Comparison of ENCODE assay signal across 7 mouse cellular contexts in the genomic region with DNA sequence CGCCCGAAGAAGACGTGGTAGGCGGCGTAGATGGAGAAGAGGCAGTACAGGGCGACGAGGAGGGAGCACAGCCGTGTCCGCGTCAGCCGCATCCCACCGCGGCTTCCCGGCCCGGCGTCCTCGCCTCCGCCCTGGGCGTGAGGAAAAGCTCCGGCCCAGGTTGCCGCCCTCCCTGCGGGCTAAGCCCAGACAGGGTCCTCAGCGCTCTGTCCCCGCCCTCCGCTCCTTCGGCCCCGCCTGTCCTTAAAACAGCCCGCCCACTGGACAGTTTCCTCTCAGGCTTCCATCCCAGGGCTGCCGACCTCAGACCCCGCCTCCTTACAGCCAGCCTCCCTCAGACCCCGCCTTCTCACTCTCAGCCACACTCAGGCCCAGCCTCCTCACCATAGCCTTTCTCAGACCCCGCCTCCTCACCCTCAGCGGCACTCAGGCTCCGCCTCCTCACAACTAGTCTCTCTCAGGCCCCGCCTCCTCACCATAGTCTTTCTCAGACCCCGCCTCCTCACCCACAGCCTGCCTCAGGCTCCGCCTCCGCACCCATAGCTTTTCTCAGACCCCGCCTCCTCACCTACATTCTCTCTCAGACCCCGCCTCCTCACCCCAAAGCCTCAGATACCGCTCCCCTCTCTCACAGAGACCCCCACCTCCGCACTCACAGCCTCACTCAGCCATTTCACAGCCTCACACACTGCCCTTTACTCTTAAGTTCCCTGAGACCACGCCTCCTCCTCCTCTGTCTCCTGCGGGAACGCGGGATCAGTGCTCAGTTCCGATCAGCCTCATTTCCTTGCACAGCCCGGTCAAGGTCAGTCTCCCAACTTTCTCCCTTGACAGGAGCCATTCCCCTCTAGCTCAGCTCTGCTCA. TPM values are rescaled to one million over a fixed set of nuclear protein-coding genes. Genes with fewer than 3 reads are reported as not detected.
DNase-seq lines count a peak whose midpoint lies in the region; ATAC-seq and TF ChIP-seq lines count a peak whose summit lies in the region.

Rxylt1 (minus strand) TSS at position 392 of the 865 bp plus-strand sequence.

- DNase-seq in adrenal gland, postnatal 36 days, result peak; percentile 97 to 98
- DNase-seq in heart, adult 18-20 months, result peak; percentile 97 to 99
- DNase-seq in kidney, adult 2 months, result peak; percentile 99
- peak; percentile 93 to 95 for DNase-seq in spleen, adult 2 months (ENCODE audit: low read depth in 1 of 2, low spot score in 2 of 2)

- peak within 1 kb of the TSS; percentile 78 for H3K4me3 ChIP-seq in embryonic facial prominence, embryonic 13.5 days
- H3K4me3 ChIP-seq in kidney, adult 2 months (ENCODE audit: insufficient read depth, low read depth, low read length), result peak within 1 kb of the TSS; percentile 70
- H3K4me3 ChIP-seq in limb, embryonic 12.5 days (replicated peaks), result peak within 1 kb of the TSS; percentile 69
- peak within 1 kb of the TSS; percentile 76 for H3K4me3 ChIP-seq in midbrain, embryonic 15.5 days
- peak within 1 kb of the TSS; percentile 73 for H3K4me3 ChIP-seq in spleen, adult 2 months (ENCODE audit: extremely low read depth, insufficient read depth, insufficient read length)

- no peaks in the 10 kb centered on the region for H3K27me3 ChIP-seq in embryonic facial prominence, embryonic 13.5 days
- H3K27me3 ChIP-seq in kidney, adult 2 months (replicated peaks; ENCODE audit: control insufficient read depth, insufficient read depth, low read length), result no peaks in the 10 kb centered on the region
- no peaks in the 10 kb centered on the region for H3K27me3 ChIP-seq in limb, embryonic 12.5 days
- H3K27me3 ChIP-seq in midbrain, embryonic 15.5 days (replicated peaks), result no peaks in the 10 kb centered on the region
- H3K27me3 ChIP-seq in spleen, adult 2 months (ENCODE audit: control insufficient read depth, insufficient read depth, low read length), result no peaks in the 10 kb centered on the region

- peak within 1 kb of the TSS; percentile 94 for H3K27ac ChIP-seq in embryonic facial prominence, embryonic 13.5 days
- peak within 1 kb of the TSS; percentile 28; the same call in 1 of the 2 replicates for H3K27ac ChIP-seq in kidney, adult 2 months (ENCODE audit: insufficient read depth, low read depth, low read length)
- peak within 1 kb of the TSS; percentile 94 for H3K27ac ChIP-seq in limb, embryonic 12.5 days
- peak within 1 kb of the TSS; percentile 89 for H3K27ac ChIP-seq in midbrain, embryonic 15.5 days
- peak within 1 kb of the TSS; percentile 35; the same call in 1 of the 2 replicates for H3K27ac ChIP-seq in spleen, adult 2 months (ENCODE audit: insufficient read depth, low read length)

- TF ChIP-seq POLR2A in kidney, adult 2 months (IDR thresholded peaks at IDR 0.05; ENCODE audit: low read depth, low read length), result peak; percentile 71
- peak; percentile 46 for TF ChIP-seq POLR2A in spleen, adult 2 months (IDR thresholded peaks at IDR 0.05; ENCODE audit: low read depth, low read length)

- H3K9ac ChIP-seq in embryonic facial prominence, embryonic 13.5 days, result peak within 1 kb of the TSS; percentile 90
- H3K9ac ChIP-seq in limb, embryonic 12.5 days (replicated peaks), result peak within 1 kb of the TSS; percentile 91
- H3K9ac ChIP-seq in midbrain, embryonic 15.5 days, result peak within 1 kb of the TSS; percentile 81

- no peaks in the 10 kb centered on the region for H3K9me3 ChIP-seq in embryonic facial prominence, embryonic 13.5 days
- H3K9me3 ChIP-seq in limb, embryonic 12.5 days, result no peaks in the 10 kb centered on the region
- H3K9me3 ChIP-seq in midbrain, embryonic 15.5 days, result no peaks in the 10 kb centered on the region

- TF ChIP-seq CTCF in kidney, adult 2 months (conservative IDR thresholded peaks at IDR 0.05; ENCODE audit: insufficient read depth, insufficient read length, low read depth, low read length), result no peak
- TF ChIP-seq CTCF in spleen, adult 2 months (IDR thresholded peaks at IDR 0.05; ENCODE audit: extremely low read depth, insufficient read depth, insufficient read length, insufficient replicate concordance), result no peak

- ATAC-seq in embryonic facial prominence, embryonic 13.5 days (ENCODE audit: insufficient number of reproducible peaks, insufficient read depth, low FRiP score, low TSS enrichment, low read depth), result peak; percentile 99
- peak; percentile 98 for ATAC-seq in limb, embryonic 12.5 days (ENCODE audit: insufficient number of reproducible peaks, insufficient read depth, low FRiP score, low TSS enrichment, low read depth)
- ATAC-seq in midbrain, embryonic 15.5 days (replicated peaks), result peak; percentile 98

- peaks cover 9% of the 10 kb centered on the region for H3K4me1 ChIP-seq in embryonic facial prominence, embryonic 13.5 days
- H3K4me1 ChIP-seq in kidney, adult 2 months (ENCODE audit: control insufficient read depth, insufficient read depth, low read length), result peaks cover 2% of the 10 kb centered on the region; the same call in 1 of the 2 replicates
- H3K4me1 ChIP-seq in limb, embryonic 12.5 days (replicated peaks), result peaks cover 11% of the 10 kb centered on the region
- H3K4me1 ChIP-seq in midbrain, embryonic 15.5 days, result peaks cover 14% of the 10 kb centered on the region
- H3K4me1 ChIP-seq in spleen, adult 2 months (ENCODE audit: control insufficient read depth, insufficient read depth, insufficient read length), result no peaks in the 10 kb centered on the region

- H3K4me2 ChIP-seq in embryonic facial prominence, embryonic 13.5 days, result peak within 1 kb of the TSS; percentile 71
- peak within 1 kb of the TSS; percentile 66 for H3K4me2 ChIP-seq in limb, embryonic 12.5 days
- peak within 1 kb of the TSS; percentile 85 for H3K4me2 ChIP-seq in midbrain, embryonic 15.5 days

- H3K36me3 ChIP-seq in embryonic facial prominence, embryonic 13.5 days, result peaks cover 7% of the 10 kb centered on the region; the same call in 1 of the 2 replicates
- H3K36me3 ChIP-seq in kidney, adult 2 months (ENCODE audit: control insufficient read depth, insufficient read depth, low read length), result no peaks in the 10 kb centered on the region
- H3K36me3 ChIP-seq in limb, embryonic 12.5 days, result peaks cover 14% of the 10 kb centered on the region; the same call in 1 of the 2 replicates
- H3K36me3 ChIP-seq in midbrain, embryonic 15.5 days (replicated peaks), result no peaks in the 10 kb centered on the region
- no peaks in the 10 kb centered on the region for H3K36me3 ChIP-seq in spleen, adult 2 months (ENCODE audit: control insufficient read depth, insufficient read depth, low read length)

- WGBS in embryonic facial prominence, embryonic 13.5 days, result 1% methylated on average over 48 of the region's 48 CpGs
- WGBS in kidney, adult 2 months, result 1% methylated on average over 48 of the region's 48 CpGs
- WGBS in limb, embryonic 12.5 days, result under 1% methylated on average over 41 of the region's 48 CpGs
- under 1% methylated on average over 46 of the region's 48 CpGs for whole genome bisulfite sequencing in midbrain, embryonic 15.5 days
- 5% methylated on average over 45 of the region's 48 CpGs for WGBS in spleen, adult 2 months

RNA-seq across cellular contexts. Expression of gene Rxylt1, which starts in this region (rescaled TPM):
- total RNA-seq in adrenal gland, postnatal 36 days (2021), result 10 to 100 TPM; 33.8 to 47.4 TPM
- polyA plus RNA-seq in embryonic facial prominence, embryonic 13.5 days (2015; fragmentation: Nextera tagmentation; extraction: Ambion mirVana), result 56.5 and 57.4 TPM in 2 replicates
- 10 to 100 TPM; 37.9 to 38.0 TPM for total RNA-seq in heart, adult 18-20 months (2021)
- polyA plus RNA-seq in kidney, adult 2 months (2012; rRNA removed), result 4.3 and 6.5 TPM in 2 replicates
- 45.3 and 51.3 TPM in 2 replicates for polyA plus RNA-seq in limb, embryonic 12.5 days (2016; fragmentation: Nextera tagmentation; extraction: Ambion mirVana)
- polyA plus RNA-seq in midbrain, embryonic 15.5 days (2015; fragmentation: Nextera tagmentation; extraction: Ambion mirVana), result 38.0 and 38.4 TPM in 2 replicates
- 1.5 and 2.4 TPM in 2 replicates for polyA plus RNA-seq in spleen, adult 2 months (2012; rRNA removed)

Comparison
In these comparisons a context has a peak if more than half of its experiments do, and no peak if none do; other contexts are left out.
1. Peak in every context shown above with its lines: DNase-seq, ATAC-seq, H3K4me3 ChIP-seq and H3K27ac ChIP-seq.
2. H3K27ac ChIP-seq: peak in every context shown above with its lines; median percentile 94 in embryonic facial prominence, embryonic 13.5 days; 94 in limb, embryonic 12.5 days; 89 in midbrain, embryonic 15.5 days; 35 in spleen, adult 2 months; 28 in kidney, adult 2 months.